Mouse (Mus musculus): ENCODE results near the gene Gm20518.

DNA sequence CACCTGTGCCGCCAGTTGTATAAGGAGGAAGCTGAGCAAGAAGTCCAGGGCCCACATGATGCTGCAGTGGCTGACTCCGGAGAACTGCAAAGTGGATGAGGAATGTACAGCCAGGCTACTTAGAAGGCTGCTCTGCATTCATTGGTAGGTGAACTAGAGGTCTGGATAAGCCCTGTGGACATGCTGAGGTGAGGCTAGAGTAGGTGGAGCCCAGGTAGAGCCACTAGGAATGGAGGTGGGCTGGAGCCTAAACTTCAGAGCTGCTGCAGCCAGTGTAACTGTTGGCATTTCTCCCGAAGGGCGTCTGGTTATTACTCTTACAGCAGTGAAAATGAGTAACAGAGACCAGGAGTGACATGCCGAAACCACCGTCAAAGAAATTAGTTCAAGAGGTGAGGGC, 53.4 kb downstream of the Gm20518 start, which contains the start of gene Car15:
- TF ChIP-seq CTCF (IDR thresholded peaks at IDR 0.05; ENCODE audit: low read depth) (no peak), EP300 (IDR thresholded peaks at IDR 0.05; ENCODE audit: low read depth) (no peak)

Measured in liver, embryonic 14.5 days (tissue).